Mouse (Mus musculus) bone marrow, adult 2 months (tissue): Measurements from ENCODE around the gene Vegfb.

ENCODE experiments used
- CTCF ChIP-seq: fragments of 200-500 bp; IDR thresholded peaks from 2 replicates; pipeline ENCODE4 v1.5.1; 2011; ENCODE audit warnings: low read length, control low read depth; ENCODE audit not compliant: control insufficient read depth, insufficient read depth
- POLR2A ChIP-seq: fragments of 200-500 bp; IDR thresholded peaks from 2 replicates; pipeline ENCODE4 v1.6.1; 2011; ENCODE audit warnings: low read depth, mild to moderate bottlenecking, control low read depth, low read length, borderline replicate concordance; ENCODE audit not compliant: control insufficient read depth

GRCm38 (mm10) chr19:6942764-6943163 is 44.7 kb downstream of the Vegfb start:
- TF ChIP-seq POLR2A (no peak), CTCF (no peak)
